In the genomic region with DNA sequence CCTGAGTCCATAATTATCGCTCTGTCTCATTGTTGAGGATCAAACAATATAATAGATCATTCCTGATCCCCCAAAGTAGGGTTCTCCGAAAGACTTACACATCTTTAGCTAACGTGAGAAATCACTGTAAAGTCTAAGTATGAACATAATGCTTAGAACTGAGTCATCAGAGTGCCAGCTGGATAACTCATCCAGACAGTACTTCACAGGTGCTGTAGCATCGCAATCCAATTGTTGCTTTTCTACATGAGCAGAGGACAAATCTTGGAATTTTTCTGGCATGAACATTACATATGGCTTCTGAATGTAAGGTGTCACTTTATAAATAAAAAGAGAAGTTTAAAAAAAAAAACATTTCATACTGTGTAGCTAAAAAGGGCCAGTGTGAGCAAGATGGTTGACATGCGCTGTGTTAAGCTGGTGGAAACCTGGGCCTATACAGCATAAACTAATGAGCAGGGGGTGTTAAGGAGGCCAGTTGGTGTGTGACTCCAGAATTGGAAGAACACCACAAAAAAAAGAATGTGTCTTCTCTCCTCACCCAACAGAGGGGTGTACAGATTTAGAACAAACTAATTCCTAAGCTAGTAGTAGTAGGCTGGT, we compare ENCODE assay signal across 19 mouse cellular contexts.
DNase-seq lines count a peak whose midpoint lies in the region; ATAC-seq lines count a peak whose summit lies in the region.
"Had no signal": no experiment of that assay in that cellular context is flagged by ENCODE, and none has a peak within 500 bp of the region (broad histone marks: within the 10 kb centered on the region; RNA-seq: fewer than 3 reads in every experiment).

No protein-coding gene starts in this region.

- DNase-seq in frontal cortex, postnatal 25 days (ENCODE audit: low spot score in 2 of 2), result no peak
- DNase-seq in layer of hippocampus, adult 9-11 months, result peak; percentile 52
- no peak for DNase-seq in layer of hippocampus, postnatal 10 days (ENCODE audit: low spot score in 2 of 2)
- DNase-seq in frontal cortex, adult 2 months (ENCODE audit: extremely low spot score in 1 of 2, low spot score in 1 of 2), result peak; percentile 57 to 59
- peak; percentile 23 to 60 for DNase-seq in left cerebral cortex, postnatal 36 days (ENCODE audit: low spot score in 2 of 2)
- DNase-seq in ovary, postnatal 10 days (ENCODE audit: low spot score), result no peak
- DNase-seq: adrenal gland, postnatal 14 days; cerebellum, adult 18-20 months; cerebellum, postnatal 25 days; kidney, adult 18-20 months; liver, postnatal 0 days; lung, postnatal 36 days; thymus, adult 2 months; thymus, postnatal 36 days had no signal

- peak; percentile 86 for ATAC-seq in frontal cortex, adult (ENCODE audit: low TSS enrichment)
- no peak for ATAC-seq in cerebellum, adult (ENCODE audit: insufficient number of reproducible peaks, low FRiP score, low TSS enrichment)
- ATAC-seq: hindbrain, embryonic 16.5 days; liver, embryonic 12.5 days; liver, postnatal 0 days; midbrain, embryonic 16.5 days had no signal

- intact Hi-C loops in left cerebral cortex, postnatal 36 days (cut with DNase I), result loop anchor here (5.0 kb wide), 1 partner anchor 73 kb away; no protein-coding TSS in a partner anchor

Comparison
In these comparisons a context has a peak if more than half of its experiments do, and no peak if none do; other contexts are left out.
1. DNase-seq: peak in layer of hippocampus, adult 9-11 months (single experiment), frontal cortex, adult 2 months (2 of 2) and left cerebral cortex, postnatal 36 days (2 of 2); none in frontal cortex, postnatal 25 days (0 of 2), layer of hippocampus, postnatal 10 days (0 of 2) and ovary, postnatal 10 days (single experiment).